Mouse (Mus musculus) stomach, embryonic 15.5 days (tissue): Measurements from ENCODE around the gene Harbi1. TPM values are rescaled to one million over a fixed set of nuclear protein-coding genes. Genes with fewer than 3 reads are reported as not detected.

Experiments
- ATAC-seq: fragments of 200-750 bp; cut with Nextera tagmentation; 2 replicates; pipeline ENCODE4 v1.8.0; 2017; ENCODE audit warnings: low read depth, moderate number of reproducible peaks, moderate TSS enrichment; ENCODE audit not compliant: insufficient read depth, low FRiP score
- H3K27ac ChIP-seq: fragments of 300-500 bp; sonication (generic); 2 replicates; pipeline ENCODE4 v1.5.1; 2015; ENCODE audit warnings: mild to moderate bottlenecking, inconsistent platforms
- H3K27me3 ChIP-seq: fragments of 300-500 bp; sonication (generic); replicated peaks from 2 replicates; pipeline ENCODE4 v1.6.1; 2015; ENCODE audit warnings: inconsistent platforms
- H3K36me3 ChIP-seq: fragments of 300-500 bp; sonication (generic); 2 replicates; pipeline ENCODE4 v1.6.1; 2015; ENCODE audit warnings: inconsistent platforms
- H3K4me1 ChIP-seq: fragments of 300-500 bp; sonication (generic); 2 replicates; pipeline ENCODE4 v1.6.1; 2015; ENCODE audit warnings: inconsistent platforms
- H3K4me2 ChIP-seq: fragments of 300-500 bp; sonication (generic); 2 replicates; pipeline ENCODE4 v1.6.1; 2015; ENCODE audit warnings: mild to moderate bottlenecking, inconsistent platforms
- H3K4me3 ChIP-seq: fragments of 300-500 bp; sonication (generic); replicated peaks from 2 replicates; pipeline ENCODE4 v1.5.1; 2015; ENCODE audit warnings: inconsistent platforms
- H3K9ac ChIP-seq: fragments of 300-500 bp; sonication (generic); 2 replicates; pipeline ENCODE4 v1.6.1; 2015; ENCODE audit warnings: inconsistent platforms
- H3K9me3 ChIP-seq: fragments of 300-500 bp; sonication (generic); 2 replicates; pipeline ENCODE4 v1.6.1; 2016; ENCODE audit warnings: inconsistent platforms
- WGBS: fragments of 180-500 bp; shearing (Covaris S2); methylation state at CpG from one replicate; pipeline ENCODE4 v1.1.7; 2015; 5-methylcytosine and 5-hydroxymethylcytosine counted together
- polyA plus RNA-seq: library from polyadenylated mRNA; unstranded; fragments of >200 nt; fragmentation: Nextera tagmentation; extraction: Ambion mirVana; gene quantifications from 2 replicates; pipeline ENCODE4 v1.2.1, GENCODE M21; 2015

Harbi1 gene
- polyA plus RNA-seq, 1 experiment from 2014 or later: 21.8 TPM

DNA sequence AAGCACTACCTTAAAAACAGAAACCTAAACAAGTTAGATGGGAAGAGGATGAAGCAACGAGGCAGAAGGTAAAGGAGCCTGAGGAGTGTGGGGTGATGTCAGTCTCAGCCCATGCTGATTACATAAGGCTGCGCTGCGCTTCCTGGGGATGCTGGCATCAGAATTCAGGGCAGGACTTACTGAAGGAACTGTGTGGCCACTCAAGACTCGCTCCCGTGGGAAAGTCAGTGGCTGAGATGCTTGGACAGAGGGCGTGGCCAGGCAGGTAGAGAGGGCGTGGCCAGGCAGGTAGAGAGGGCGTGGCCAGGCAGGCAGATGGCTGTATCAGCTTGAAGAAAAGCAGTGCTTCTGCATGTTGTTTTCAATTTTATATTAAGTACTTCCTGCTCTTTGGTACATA lies 26.7 kb upstream of the Harbi1 start:
- H3K4me3 ChIP-seq: no peak overlapping the region
- no peak overlapping the region for H3K27ac ChIP-seq
- no peak overlapping the region for H3K9ac ChIP-seq
- peaks cover 18% of the 10 kb centered on the region for H3K36me3 ChIP-seq
- no peaks in the 10 kb centered on the region for H3K4me1 ChIP-seq
- no peaks in the 10 kb centered on the region for H3K9me3 ChIP-seq
- no peaks in the 10 kb centered on the region for H3K27me3 ChIP-seq
- ATAC-seq: no peak
- 73% methylated on average over 8 of the region's 8 CpGs for WGBS
- no peak overlapping the region for H3K4me2 ChIP-seq

DNA sequence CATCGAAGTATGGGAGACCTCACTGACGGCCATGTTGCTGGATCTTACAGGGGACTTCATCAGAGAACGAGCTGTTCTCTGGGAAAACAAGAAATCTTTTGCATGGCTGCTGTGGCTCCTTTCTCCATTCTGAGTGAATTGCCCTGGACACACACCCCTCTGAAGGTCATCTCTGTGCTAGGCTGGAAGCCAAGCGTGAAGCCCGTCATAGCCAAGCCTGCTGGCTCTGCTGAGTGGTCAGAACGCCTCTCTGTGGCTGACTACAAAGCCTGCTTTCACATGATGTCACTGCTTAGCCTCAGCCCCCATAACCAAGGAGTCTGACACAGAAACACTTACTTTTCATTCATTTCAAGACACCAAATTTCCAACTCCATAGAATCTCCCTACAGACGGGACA lies 21.2 kb upstream of the Harbi1 start:
- H3K36me3 ChIP-seq: peaks cover 17% of the 10 kb centered on the region; the same call in 1 of the 2 replicates
- H3K27ac ChIP-seq: no peak overlapping the region
- 84% methylated on average over 7 of the region's 7 CpGs for WGBS
- H3K9me3 ChIP-seq: no peaks in the 10 kb centered on the region
- no peak overlapping the region for H3K4me3 ChIP-seq
- no peaks in the 10 kb centered on the region for H3K4me1 ChIP-seq
- no peak overlapping the region for H3K4me2 ChIP-seq
- no peak; the same call in 1 of the 2 replicates for ATAC-seq
- no peaks in the 10 kb centered on the region for H3K27me3 ChIP-seq
- no peak overlapping the region for H3K9ac ChIP-seq

DNA sequence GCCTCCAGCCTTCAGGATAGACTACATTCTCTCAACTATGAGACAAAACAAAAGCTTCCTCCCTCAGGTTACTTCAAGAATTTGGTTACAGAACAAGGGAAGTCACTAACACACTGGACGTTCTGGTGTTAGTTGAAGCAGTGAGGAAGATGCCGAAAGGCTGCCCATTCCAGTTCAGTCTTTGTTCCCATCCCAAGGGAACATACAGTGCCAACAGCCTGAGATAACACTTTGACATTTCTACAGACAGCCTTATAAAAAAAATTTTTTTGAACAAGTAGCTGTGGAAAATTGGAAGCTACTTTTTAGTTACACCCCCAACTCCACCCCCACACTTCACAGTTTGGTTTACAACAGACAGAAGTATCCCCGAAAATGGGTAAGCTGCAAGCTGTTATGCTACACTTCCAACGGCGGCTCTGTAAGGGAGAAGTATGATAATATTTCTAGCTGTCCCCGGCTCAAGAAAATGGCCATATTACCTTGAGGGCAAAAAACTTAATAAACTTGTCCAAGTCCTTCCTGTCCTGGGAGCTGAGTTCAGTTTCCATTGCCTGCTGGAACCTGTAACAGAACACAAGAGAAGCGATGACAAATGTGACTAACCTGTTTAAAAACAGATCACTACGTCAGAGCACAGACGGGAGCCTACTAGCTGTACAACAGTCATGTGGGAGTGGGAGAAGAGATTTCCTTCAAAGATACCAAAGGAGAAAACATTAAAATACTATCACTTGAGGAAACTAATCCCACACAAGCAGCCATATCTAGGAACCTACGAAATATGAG lies 15.0 kb upstream of the Harbi1 start:
- Histone ChIP-seq H3K4me1 (no peaks in the 10 kb centered on the region; the same call in 1 of the 2 replicates), H3K4me3 (no peak overlapping the region), H3K9me3 (no peaks in the 10 kb centered on the region), H3K27ac (no peak overlapping the region), H3K36me3 (0 out of 2 replicates have a peak, but pooled peaks cover 10% of the 10 kb centered on the region), H3K27me3 (no peaks in the 10 kb centered on the region), H3K9ac (no peak overlapping the region), H3K4me2 (no peak overlapping the region)
- WGBS: 85% methylated on average over 10 of the region's 10 CpGs
- ATAC-seq: no peak

DNA sequence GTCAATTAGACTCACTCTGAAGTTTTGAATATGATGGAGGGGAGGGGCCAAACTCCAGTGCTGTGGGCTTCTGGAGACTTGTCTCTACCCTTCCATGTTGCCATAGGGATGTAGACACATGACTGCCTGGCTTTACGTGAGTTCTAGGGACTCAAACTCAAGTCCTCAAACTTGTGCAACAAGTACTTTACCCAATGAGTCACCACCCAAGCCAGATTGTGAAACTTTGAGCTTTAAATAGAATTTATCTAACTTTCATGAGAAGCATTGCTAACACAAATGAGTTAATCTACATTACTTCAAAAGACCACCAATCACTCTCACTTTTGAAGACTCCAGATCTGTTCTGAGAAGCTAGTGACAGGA lies 14.4 kb upstream of the Harbi1 start:
- peak; percentile 58; the same call in 1 of the 2 replicates for ATAC-seq
- Histone ChIP-seq H3K27ac (no peak overlapping the region; the same call in 1 of the 2 replicates), H3K9ac (no peak overlapping the region), H3K4me2 (no peak overlapping the region), H3K4me3 (no peak overlapping the region), H3K4me1 (no peaks in the 10 kb centered on the region; the same call in 1 of the 2 replicates), H3K36me3 (0 out of 2 replicates have a peak, but pooled peaks cover 10% of the 10 kb centered on the region), H3K9me3 (no peaks in the 10 kb centered on the region), H3K27me3 (no peaks in the 10 kb centered on the region)
- 70% methylated on average over 1 of the region's 1 CpGs for whole genome bisulfite sequencing

DNA sequence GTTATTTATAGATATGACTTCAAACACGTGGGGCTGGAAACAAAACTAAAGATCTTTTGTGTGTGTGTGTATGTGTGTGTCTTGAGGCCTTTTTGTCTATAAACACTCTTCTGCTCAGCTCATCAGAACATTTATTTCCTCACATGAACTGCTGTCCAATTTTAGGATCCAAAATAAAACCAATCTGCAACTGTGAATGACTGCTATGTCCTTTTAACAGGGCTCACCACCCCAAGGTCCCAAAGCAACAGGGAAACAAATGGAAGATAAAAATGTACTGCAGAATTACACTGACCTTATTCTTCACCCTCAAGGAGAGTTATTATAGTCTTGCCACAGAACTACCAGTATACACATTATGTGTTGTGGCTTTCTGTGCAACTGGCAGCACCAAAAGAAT lies 11.4 kb upstream of the Harbi1 start:
- H3K27me3 ChIP-seq: no peaks in the 10 kb centered on the region
- no peaks in the 10 kb centered on the region; the same call in 1 of the 2 replicates for H3K4me1 ChIP-seq
- no peak for ATAC-seq
- H3K9me3 ChIP-seq: no peaks in the 10 kb centered on the region
- no peak overlapping the region for H3K9ac ChIP-seq
- H3K27ac ChIP-seq: no peak overlapping the region
- 0 out of 2 replicates have a peak, but pooled peaks cover 6% of the 10 kb centered on the region for H3K36me3 ChIP-seq
- no peak overlapping the region for H3K4me3 ChIP-seq
- 58% methylated on average over 1 of the region's 1 CpGs for WGBS
- H3K4me2 ChIP-seq: no peak overlapping the region

DNA sequence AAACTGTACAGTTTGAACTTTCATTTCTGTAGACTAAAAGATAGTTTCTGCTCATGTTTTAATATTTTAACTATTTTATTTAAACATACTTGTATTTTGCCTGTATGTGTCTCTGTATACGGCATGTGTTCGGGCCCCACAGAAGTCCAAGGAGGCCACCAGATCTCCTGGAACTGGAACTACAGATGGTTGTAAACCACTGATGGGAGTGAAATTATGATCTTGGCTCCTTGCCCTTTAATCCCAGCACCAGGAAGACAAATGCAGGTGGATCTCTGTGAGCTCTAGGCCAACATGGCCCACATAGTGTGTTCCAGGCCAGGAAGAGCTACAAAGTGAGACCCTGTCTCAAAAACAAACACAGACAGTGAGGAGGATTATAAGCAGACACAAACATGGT lies 9.3 kb upstream of the Harbi1 start:
- no peak overlapping the region for H3K4me3 ChIP-seq
- no peak overlapping the region for H3K4me2 ChIP-seq
- H3K36me3 ChIP-seq: no peaks in the 10 kb centered on the region
- H3K9me3 ChIP-seq: no peaks in the 10 kb centered on the region
- H3K27ac ChIP-seq: no peak overlapping the region
- no peak overlapping the region for H3K9ac ChIP-seq
- no peak for ATAC-seq
- H3K4me1 ChIP-seq: no peaks in the 10 kb centered on the region
- WGBS: 92% methylated on average over 2 of the region's 2 CpGs
- no peaks in the 10 kb centered on the region for H3K27me3 ChIP-seq

DNA sequence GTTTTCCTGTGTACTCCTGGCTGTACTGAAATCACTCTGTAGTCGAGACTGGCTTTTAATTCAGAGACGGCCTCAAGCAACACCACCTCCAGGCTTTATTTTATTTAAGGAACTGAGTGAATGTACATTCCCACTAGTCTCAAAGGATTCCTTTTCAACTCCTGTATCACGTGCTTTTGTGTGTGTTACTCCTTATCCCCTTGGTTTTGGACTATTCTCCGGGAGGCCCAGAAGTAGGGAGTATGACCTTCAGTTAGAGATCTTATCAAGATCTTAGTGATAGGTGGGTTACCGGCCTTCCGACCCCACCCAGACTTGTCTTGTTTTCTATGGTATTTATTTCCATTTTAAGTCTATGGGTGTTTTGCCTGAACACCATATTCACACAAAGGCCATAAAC lies 4.9 kb upstream of the Harbi1 start:
- H3K27me3 ChIP-seq: no peaks in the 10 kb centered on the region
- no peak overlapping the region for H3K27ac ChIP-seq
- H3K9ac ChIP-seq: no peak overlapping the region
- no peak overlapping the region for H3K4me2 ChIP-seq
- 77% methylated on average over 6 of the region's 6 CpGs for WGBS
- ATAC-seq: no peak
- H3K4me3 ChIP-seq: no peak overlapping the region
- H3K36me3 ChIP-seq: no peaks in the 10 kb centered on the region
- H3K4me1 ChIP-seq: no peaks in the 10 kb centered on the region
- no peaks in the 10 kb centered on the region for H3K9me3 ChIP-seq

DNA sequence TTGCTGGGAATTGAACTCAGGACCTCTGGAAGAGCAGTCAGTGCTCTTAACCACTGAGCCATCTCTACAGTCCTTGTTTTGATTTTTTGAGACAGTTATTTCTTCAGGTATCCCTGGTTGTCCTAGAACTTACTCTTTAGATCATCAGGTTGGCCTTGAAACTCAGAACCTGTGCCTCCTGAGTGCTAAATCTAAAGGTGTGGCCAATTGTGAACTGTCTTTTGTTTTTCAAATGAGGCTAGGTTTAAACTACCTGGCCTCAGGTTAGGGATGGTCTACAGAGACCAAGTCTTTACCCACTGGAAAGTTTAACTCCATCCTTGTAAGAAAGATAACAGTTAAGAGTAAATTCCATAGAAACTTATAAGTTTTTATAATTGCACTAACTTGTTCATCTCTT lies 4.2 kb upstream of the Harbi1 start:
- Histone ChIP-seq H3K9me3 (no peaks in the 10 kb centered on the region), H3K27ac (no peak overlapping the region), H3K4me3 (no peak overlapping the region), H3K9ac (no peak overlapping the region), H3K36me3 (no peaks in the 10 kb centered on the region), H3K4me2 (no peak overlapping the region), H3K4me1 (no peaks in the 10 kb centered on the region), H3K27me3 (no peaks in the 10 kb centered on the region)
- ATAC-seq: no peak

DNA sequence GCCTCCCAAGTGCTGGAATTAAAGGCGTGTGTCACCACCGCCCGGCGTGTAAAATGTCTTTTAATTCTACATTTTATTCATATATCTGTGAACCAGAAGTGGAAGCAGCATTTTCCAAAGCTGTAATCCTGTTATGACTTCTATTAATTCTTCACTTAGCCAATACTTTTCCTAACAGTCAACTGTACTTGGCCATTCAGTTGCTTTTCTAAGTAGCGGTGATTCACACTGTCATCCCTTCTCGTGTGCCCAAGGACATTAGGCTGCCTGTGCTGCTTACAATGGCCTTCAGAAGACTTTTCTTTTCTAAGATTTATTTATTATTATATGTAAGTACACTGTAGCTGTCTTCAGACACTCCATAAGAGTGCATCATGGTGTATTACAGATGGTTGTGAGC lies 2.3 kb upstream of the Harbi1 start:
- Histone ChIP-seq H3K4me2 (no peak overlapping the region), H3K9me3 (no peaks in the 10 kb centered on the region), H3K4me3 (no peak overlapping the region), H3K4me1 (peaks cover 2% of the 10 kb centered on the region; the same call in 1 of the 2 replicates), H3K9ac (no peak overlapping the region), H3K27me3 (no peaks in the 10 kb centered on the region), H3K36me3 (no peaks in the 10 kb centered on the region), H3K27ac (no peak overlapping the region)
- 93% methylated on average over 6 of the region's 6 CpGs for WGBS
- ATAC-seq: no peak

DNA sequence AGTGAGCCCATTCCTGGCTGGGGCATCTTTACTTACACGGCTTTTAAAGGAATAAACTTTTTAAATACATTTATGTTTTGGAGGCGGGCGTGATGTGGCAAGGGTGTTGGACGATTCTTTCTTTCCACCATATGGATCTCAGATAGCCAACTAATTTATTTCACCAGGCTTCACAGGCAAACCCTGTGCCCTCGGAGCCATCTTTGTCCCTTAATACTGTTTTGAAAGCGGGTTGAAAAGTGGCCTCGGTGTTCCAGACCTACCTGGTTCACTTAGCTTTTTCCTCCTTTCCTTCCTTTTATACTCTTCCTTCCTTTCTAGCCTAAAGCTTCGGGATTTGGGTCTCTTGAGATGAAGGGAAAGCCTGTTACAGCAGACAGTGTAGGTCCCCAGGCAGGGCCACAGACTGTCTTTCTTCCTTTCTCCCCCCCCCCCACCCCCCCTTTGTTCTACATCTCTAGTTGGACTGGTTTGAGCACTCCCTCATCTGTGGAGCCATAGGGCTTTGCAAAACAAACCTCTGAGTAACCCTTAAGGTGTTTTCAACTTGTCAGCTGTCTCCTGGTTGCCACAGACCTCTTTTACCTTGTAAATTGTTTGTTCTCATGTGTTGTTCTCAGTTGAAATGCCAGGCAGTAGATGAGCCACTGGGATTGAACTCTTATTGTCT lies 739 bp downstream of the Harbi1 start:
- Histone ChIP-seq H3K36me3 (no peaks in the 10 kb centered on the region), H3K4me3 (peak overlapping the region; percentile 99), H3K27me3 (no peaks in the 10 kb centered on the region), H3K9ac (peak overlapping the region; percentile 80; the same call in 1 of the 2 replicates), H3K4me1 (peaks cover 2% of the 10 kb centered on the region; the same call in 1 of the 2 replicates), H3K4me2 (peak overlapping the region; percentile 84), H3K9me3 (no peaks in the 10 kb centered on the region), H3K27ac (peak overlapping the region; percentile 88)
- 3% methylated on average over 8 of the region's 8 CpGs for WGBS
- no peak for ATAC-seq

DNA sequence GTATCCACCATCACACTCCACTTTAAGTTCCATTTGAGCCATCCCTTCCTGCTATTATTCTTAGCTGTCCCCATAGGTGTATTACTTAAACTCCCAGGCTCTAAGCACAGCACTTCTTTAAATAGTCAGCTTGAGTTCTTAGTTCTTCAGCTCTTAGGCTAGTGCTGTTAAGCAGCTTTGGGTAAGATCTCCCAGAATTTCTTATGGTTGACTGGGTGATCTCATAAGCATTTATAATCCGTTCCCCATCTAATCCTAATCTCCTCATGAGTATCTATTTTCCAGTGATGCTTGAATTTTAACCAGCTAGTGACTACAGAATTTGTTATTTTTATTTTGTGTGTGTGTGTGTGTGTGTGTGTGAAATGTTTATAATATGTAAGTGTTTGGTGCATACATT lies 4.3 kb downstream of the Harbi1 start:
- no peak overlapping the region for H3K4me3 ChIP-seq
- H3K27ac ChIP-seq: no peak overlapping the region
- no peaks in the 10 kb centered on the region for H3K36me3 ChIP-seq
- H3K4me2 ChIP-seq: no peak overlapping the region
- H3K27me3 ChIP-seq: no peaks in the 10 kb centered on the region
- 83% methylated on average over 1 of the region's 1 CpGs for WGBS
- peaks cover 2% of the 10 kb centered on the region; the same call in 1 of the 2 replicates for H3K4me1 ChIP-seq
- H3K9ac ChIP-seq: no peak overlapping the region
- no peaks in the 10 kb centered on the region for H3K9me3 ChIP-seq
- no peak for ATAC-seq

DNA sequence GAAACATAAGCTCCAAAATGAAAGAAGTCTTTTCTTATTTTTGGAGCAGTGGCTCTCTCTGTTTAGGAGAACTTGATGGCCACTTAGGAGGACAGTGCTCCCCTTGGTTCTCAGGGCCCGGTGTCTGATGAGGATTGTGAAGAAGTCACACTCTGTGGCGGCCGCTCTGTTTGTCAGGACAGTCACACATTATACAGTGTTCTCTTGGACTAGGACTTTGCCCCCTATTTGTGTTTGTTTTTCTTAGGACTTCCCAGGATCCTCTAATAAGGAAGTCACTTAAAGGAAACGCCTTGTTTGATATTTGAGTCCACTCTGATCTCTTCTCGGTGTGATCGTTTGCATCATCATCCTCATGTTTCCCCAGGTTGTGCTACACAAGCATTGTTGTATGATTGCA lies 7.6 kb downstream of the Harbi1 start:
- Histone ChIP-seq H3K27ac (no peak overlapping the region), H3K36me3 (0 out of 2 replicates have a peak, but pooled peaks cover 5% of the 10 kb centered on the region), H3K27me3 (no peaks in the 10 kb centered on the region), H3K9me3 (no peaks in the 10 kb centered on the region), H3K4me2 (no peak overlapping the region), H3K9ac (no peak overlapping the region), H3K4me1 (no peaks in the 10 kb centered on the region), H3K4me3 (no peak overlapping the region)
- WGBS: 76% methylated on average over 6 of the region's 6 CpGs
- no peak for ATAC-seq
